Mouse (Mus musculus): ENCODE measurements around the gene Zcchc12.

GRCm38 (mm10) chrX:36209554-36209953, 13.8 kb downstream of the Zcchc12 start:
- TF ChIP-seq CTCF (IDR thresholded peaks at IDR 0.05; ENCODE audit: control insufficient read depth, insufficient read depth, low read length) (no peak), POLR2A (IDR thresholded peaks at IDR 0.05; ENCODE audit: borderline replicate concordance, control insufficient read depth, low read depth, low read length) (no peak)
